Mouse (Mus musculus) lung, postnatal 36 days (tissue): ENCODE results near the gene Dync2li1.
A peak's percentile ranks its signal among the peaks of the same experiment; 100 is the strongest.

Experiments
- DNase-seq: peaks from one replicate; pipeline ENCODE4 v3.0.0; 2022; ENCODE audit warnings: mixed read lengths

Gene Dync2li1

GRCm38 (mm10) chr17:84650302-84651017 is 24.2 kb downstream of the Dync2li1 start:
- DNase-seq = no peak

DNA sequence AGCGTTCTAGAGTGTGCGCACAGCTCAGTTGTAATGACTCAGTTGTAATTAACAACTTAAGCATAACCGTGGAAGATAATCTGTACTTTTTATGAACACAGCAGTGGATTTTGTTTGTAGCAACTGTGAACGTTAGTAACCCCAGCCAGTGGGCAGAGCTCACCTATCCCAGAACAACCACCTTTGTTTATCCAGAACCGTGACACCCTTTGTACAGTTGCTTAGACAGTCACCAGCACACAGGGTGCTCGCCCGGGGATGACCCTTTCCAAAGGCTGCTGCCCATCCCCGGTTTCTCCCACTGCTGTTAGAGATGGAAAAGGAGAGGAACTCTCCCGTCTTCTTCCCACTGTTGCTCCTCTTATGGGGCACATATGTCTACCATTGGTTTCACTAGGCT is 27.2 kb downstream of the Dync2li1 start:
- DNase-seq = no peak

GRCm38 (mm10) chr17:84656205-84656604 is 29.9 kb downstream of the Dync2li1 start:
- no peak for DNase-seq

DNA sequence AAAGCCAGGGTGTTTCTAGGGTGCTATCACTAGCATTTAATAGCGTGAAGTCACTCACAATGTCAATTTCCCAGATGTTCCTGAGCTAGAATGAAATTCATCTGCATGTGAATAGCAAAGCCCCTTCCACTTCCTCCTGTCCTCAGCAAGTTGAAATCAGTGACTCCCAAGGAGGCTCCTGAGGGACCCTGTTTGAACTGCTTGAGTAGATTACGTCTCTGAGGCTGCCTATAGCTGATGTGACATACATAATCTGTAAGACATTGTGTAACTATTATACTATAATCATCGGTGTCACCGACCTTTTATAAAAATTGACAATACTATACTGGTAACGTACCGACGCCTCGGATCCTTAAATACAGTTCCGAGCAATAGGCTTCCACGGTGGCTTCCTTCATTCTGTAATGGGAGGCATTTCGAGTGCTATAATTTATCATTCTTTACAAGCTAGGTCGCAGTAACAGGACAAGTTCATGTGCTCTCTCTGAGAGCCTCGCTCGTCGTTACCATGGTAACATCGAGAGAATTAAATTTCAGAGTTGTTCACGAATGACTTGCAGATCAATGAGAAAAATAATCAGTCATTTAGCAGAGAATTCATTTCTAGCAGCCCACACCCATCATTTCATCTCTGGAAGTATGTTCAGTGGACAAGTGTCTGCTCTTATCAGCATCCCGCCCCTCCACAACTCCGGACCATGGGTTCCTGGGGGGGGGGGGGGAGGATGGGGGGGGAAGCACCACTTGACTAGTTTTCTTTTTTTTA is 30.5 kb downstream of the Dync2li1 start:
- no peak for DNase-seq

DNA sequence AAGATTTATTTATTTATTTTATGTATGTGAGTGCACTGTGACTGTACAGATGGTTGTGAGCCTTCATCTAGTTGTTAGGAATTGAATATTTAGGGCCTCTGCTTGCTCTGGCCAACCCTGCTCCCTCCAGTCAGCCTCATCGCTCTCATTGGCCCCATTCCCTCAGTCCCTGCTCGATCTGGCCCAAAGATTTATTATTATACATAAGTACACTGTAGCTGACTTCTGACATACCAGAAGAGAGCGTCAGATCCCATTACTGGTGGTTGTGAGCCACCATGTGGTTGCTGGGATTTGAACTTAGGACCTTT is 31.1 kb downstream of the Dync2li1 start:
- DNase-seq = no peak

DNA sequence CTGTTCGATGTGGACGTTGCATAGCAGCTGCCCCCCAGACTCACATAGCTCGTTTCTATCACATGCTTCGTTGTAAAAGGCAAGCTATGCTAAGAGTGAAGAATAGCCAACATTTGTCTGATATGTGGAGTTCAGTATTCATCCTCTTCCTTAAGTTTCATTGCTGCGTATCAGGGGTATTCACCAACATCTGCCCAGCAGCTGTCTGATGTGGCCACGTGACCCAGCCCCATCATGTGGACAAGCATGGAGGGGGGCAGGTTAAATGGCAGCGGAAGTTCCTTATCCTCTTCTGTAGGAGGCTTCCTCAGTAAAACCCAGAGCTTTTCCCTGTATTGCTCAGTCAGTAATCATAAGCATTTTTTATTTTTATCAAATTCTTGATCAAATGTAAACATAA is 31.5 kb downstream of the Dync2li1 start:
- no peak for DNase-seq

DNA sequence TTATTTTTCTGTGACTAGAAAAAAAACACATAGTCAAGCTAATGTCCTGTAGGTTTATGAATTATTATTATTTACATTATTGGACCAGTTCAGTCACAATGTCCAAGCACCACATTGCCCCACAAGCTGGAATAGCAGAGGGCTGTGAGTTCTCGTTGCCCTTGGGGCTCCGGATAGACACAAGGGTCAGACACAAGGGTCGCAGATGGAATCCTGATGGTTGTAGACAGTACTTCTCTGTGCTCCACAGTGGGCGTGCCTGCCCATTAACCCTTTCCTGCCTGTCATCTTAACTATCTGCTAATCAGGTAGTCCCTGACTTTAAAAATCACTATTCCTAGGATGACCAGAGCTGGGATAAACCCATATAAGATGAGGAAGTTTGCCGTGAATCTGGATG is 31.9 kb downstream of the Dync2li1 start:
- DNase-seq = no peak

DNA sequence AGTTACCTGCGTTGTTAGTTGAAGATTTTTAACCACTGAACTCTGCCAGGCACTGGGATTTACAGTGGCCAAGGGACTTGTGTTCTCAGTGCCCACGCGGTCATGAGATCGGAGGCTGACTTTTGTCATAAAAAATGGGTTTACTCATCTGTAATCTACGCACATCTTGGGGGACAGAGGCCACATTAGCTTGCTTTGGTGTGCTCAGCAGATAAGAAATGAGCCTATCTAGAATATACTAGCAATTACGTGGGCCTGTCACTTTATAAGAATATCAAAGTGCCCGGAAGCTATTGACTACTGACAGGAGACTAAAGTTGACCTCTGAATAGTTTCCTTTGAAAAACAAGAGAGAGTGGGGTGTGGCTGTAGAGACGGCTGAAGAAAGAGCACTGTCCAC is 32.7 kb downstream of the Dync2li1 start:
- DNase-seq = no peak

DNA sequence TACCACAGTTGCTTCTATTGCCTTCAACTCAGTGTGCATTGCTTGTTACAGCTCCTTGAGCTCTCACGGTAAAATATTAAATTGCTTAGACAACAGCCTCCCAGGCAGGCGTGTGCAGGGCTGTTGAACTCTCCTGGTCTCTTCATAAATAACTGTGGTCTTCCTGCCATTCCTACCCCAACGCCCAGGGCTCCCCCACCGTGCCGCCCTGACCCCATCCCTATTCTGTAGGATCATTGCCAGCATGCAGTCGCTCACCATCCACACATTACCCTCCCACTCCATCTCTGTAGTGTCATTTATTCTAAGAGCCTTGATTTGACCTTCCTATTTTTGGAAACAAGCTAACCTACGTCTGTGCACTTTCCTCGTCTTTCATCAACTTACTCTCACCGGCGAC is 38.8 kb downstream of the Dync2li1 start:
- no peak for DNase-seq

DNA sequence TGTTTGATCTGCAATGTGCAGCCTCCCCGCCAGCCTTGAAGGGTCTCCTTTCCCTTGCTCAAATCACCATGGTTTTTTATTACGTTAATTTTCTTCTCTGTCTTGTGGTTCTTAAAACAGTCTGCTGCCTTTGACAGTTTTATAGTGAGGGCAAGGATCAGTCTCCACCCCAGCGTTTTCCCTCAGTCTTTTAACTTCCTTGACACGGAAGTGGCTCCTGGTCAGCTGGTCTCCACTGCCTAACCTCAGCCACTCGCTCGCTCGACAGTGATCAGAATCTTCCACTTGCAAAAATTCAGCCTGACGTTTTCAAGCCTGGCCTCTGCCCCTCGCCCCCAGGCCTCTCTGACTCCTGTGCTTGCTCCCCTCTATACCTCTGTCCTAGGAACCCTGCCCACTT is 39.4 kb downstream of the Dync2li1 start:
- no peak for DNase-seq

DNA sequence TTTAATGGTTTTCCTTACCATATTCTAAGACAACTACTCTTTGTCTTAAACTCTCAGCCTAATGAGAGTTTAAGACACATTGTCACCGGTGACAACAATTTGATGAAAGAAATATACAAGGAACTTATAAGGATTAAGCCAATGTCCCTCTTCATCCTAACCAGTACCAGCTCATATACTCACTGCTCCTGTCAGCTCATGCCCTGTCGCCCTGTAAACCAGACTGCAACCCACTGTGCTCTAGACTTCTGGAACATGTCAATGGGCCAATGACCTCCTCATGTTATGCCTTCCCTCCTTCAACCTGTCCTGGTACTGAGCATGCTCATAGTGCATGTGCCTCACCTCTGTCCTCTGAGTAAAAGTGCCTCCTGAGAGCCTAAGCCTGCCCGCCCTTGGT is 41.6 kb downstream of the Dync2li1 start:
- DNase-seq = no peak

DNA sequence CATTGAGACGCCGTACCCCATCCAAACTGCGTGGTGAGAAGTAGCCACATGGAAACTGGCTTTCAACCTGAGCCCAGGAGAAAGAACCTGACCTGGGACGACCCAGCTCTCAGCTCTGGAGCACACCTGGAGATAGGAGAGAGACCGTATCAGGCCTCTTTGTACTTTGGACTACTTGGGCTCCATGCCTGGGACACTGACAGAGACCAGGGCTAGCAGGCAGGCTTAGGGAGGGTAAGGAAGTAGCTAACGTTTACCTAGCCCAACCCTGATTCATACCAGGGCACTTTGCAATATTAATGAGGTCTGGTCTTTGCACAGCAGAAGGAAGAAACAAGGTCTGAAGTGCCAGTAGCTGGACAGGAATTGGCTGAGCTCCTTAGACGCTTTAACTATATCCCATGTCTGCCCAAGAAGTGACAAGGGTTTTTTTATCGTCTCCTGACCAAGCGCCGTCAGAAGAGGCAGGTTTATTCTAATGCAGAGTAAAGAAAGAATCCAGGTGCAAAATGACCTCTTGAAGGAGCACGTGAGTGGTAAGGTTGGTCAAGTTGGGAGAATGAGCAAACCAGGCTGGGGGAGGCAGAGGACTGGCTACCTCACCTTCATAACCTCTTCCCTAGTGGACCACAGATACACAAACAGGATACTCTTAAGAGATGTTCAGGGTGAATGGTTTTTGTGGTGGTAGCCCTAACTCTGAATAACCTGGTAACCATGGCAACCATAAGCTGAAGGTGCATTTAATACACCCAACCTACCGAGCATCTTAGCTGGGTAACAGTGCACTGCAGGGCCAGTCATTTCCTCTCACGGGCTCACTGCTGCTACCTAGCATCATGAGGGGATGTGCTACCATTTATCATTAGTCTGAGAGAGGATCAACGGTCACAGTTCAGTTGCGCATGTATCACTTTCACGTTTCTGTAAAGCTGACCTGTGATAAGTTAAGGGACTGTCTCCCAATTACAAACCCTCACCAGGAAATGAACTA is 46.4 kb downstream of the Dync2li1 start:
- DNase-seq = peak; percentile 50

DNA sequence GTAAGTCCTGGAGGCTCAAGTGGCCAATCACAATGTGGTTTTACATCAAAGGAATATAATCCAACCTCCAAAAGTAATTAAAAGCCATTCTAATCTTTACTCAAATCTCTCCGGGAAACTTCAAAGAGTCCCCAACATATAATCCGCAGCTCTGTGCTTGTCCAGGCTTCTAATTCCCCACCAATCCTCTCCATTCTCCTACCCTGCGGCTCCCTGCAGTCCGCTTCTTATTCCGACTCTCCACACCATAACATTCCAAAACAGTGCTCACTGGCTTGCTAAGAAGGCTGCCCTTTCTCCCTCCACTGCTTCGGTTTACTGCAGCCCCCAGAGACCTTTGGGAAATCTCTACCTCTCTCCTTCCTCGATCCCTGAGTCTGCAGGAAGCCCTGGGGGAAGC is 47.8 kb downstream of the Dync2li1 start:
- no peak for DNase-seq

DNA sequence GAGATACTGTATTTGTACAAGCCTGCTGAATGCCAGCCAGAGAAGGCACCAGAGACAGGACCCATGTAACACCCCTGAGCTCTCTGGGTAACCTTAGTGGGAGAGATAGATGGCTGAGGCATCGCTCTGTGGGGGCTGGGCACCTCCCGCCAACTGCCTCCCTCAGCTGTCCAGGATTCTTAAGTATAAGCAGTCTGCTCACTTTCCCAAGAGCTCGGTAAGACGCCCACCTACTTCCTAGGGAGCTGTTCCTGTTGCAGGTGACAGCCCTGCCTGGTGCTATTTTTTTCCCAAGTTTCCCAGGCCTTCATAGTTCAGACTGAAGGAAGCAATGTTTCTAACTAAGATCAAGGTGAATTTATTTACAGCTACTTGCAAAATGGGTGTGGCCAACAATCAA is 48.9 kb downstream of the Dync2li1 start:
- DNase-seq = no peak

- DNase-seq = peak; percentile 21
These were observed 49.7 kb downstream of the Dync2li1 start, which contains the start of gene Abcg8 for GRCm38 (mm10) chr17:84675951-84676366. Gene Abcg8 (plus strand): TSS chr17:84676302.

- no peak for DNase-seq
These were observed 51.3 kb downstream of the Dync2li1 start for GRCm38 (mm10) chr17:84677595-84677994.

GRCm38 (mm10) chr17:84681670-84682069 is 55.4 kb downstream of the Dync2li1 start:
- no peak for DNase-seq

DNA sequence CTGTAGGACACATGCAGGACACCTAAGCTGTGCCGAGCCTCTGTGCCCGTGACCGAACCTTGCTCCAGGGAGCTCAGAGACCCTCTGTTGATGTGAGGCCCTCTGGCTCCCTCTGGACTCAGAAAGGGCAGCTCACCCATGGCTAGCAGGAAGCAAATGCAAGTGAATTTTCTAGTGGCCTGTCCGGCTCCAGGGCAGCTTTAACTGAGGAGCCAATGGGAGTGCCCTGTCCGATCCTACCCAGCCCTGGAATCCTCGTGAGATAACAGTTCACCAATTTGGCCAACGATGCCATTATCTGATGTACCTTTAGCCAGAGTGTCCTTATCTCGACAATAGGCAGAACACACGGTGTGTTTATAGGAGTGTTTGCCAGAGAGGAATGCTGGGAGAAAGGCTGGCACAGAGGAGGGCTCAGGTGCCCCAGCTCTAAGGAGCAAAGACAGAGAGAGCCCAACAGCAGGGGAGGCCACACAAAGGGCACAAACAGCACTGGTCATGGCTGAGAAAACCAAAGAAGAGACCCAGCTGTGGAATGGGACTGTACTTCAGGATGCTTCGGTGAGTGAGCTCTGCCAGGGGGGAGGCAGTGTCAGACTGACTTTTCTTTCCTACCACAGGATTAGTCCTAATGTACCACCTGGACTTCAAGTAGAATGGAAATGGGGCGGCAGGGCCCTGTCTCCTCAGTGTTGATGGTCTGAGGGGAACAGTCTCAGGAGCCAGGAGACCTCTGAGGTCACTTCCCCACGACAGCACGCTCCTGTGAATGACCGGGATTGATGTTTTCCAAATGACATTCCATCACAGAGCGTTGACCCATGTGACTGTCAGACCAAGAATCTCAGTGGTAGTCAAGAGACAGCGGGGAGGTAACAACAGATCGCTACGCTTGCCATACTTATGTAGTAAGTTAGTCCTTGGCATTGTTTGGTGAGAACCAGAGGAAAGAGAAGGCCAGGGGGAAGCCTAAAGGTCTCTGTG is 56.7 kb downstream of the Dync2li1 start, which contains the start of gene Abcg5:
Gene Abcg5, minus strand, starts transcription at position 278 of the 984 bp plus-strand sequence.
- no peak for DNase-seq

GRCm38 (mm10) chr17:84684284-84684683 is 58.0 kb downstream of the Dync2li1 start:
- no peak for DNase-seq

GRCm38 (mm10) chr17:84685286-84685685 is 59.0 kb downstream of the Dync2li1 start:
- no peak for DNase-seq

GRCm38 (mm10) chr17:84687994-84688393 is 61.7 kb downstream of the Dync2li1 start:
- no peak for DNase-seq

- no peak for DNase-seq
These were observed 62.5 kb downstream of the Dync2li1 start for GRCm38 (mm10) chr17:84688834-84689233.
